In the genomic region with DNA sequence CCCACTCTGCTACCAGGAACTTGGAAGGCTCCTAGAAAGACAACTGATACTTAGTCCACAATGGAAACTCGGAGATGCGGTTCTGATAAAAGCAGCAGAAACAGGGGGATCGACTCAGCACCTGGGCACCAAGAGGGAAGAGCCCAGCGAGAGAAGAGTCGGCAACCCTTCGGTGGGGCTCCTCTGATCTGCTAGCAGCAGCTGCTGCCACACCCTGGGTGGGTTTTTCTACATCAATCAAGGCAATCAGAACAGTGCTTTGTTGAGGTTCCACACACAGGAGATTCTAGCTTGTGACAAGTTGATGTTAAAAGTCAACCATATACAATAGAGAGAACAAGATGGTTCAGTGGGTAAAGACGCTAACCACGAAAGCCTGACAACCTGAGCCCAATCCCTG, we compare ENCODE assay signal across 25 mouse cellular contexts.
DNase-seq lines count a peak whose midpoint lies in the region; ATAC-seq and TF ChIP-seq lines count a peak whose summit lies in the region.
"Had no signal": no experiment of that assay in that cellular context is flagged by ENCODE, and none has a peak within 500 bp of the region (broad histone marks: within the 10 kb centered on the region; RNA-seq: fewer than 3 reads in every experiment).

No protein-coding gene starts in this region.

- no peak for ATAC-seq in stomach, postnatal 0 days (ENCODE audit: low FRiP score, low TSS enrichment)
- ATAC-seq in intestine, embryonic 16.5 days: no peak
- ATAC-seq in megakaryocyte, adult 5-6 weeks (ENCODE audit: poor library complexity, severe bottlenecking): no peak
- ATAC-seq: forebrain, embryonic 13.5 days; hindbrain, embryonic 16.5 days; lung, postnatal 0 days; Patski had no signal

- no peak for TF ChIP-seq CTCF in stomach, postnatal 0 days (IDR thresholded peaks at IDR 0.05; ENCODE audit: low read depth)

- H3K27me3 ChIP-seq in stomach, postnatal 0 days (ENCODE audit: control insufficient read depth, insufficient read depth, low read length): no peaks in the 10 kb centered on the region
- H3K27me3 ChIP-seq in intestine, embryonic 16.5 days (replicated peaks; ENCODE audit: control insufficient read depth, insufficient read depth, low read length): no peaks in the 10 kb centered on the region
- H3K27me3 ChIP-seq: embryonic facial prominence, embryonic 15.5 days; forebrain, embryonic 13.5 days; heart, embryonic 15.5 days; liver, embryonic 13.5 days; neural tube, embryonic 12.5 days; Patski; stomach, embryonic 15.5 days had no signal

- no peaks in the 10 kb centered on the region for H3K36me3 ChIP-seq in stomach, postnatal 0 days (ENCODE audit: control insufficient read depth, insufficient read depth, low read length)
- no peaks in the 10 kb centered on the region for H3K36me3 ChIP-seq in intestine, embryonic 16.5 days (ENCODE audit: control insufficient read depth, insufficient read depth, low read length)
- H3K36me3 ChIP-seq: embryonic facial prominence, embryonic 10.5 days; embryonic facial prominence, embryonic 15.5 days; heart, embryonic 15.5 days; liver, embryonic 13.5 days; neural tube, embryonic 12.5 days; stomach, embryonic 15.5 days had no signal

- no peak for TF ChIP-seq EP300 in stomach, postnatal 0 days (optimal IDR thresholded peaks at IDR 0.05)

- no peak overlapping the region for H3K4me2 ChIP-seq in stomach, postnatal 0 days (replicated peaks; ENCODE audit: low read depth)
- no peak overlapping the region for H3K4me2 ChIP-seq in intestine, embryonic 16.5 days (ENCODE audit: low read depth, low read length)
- H3K4me2 ChIP-seq: embryonic facial prominence, embryonic 15.5 days; forebrain, embryonic 13.5 days; heart, embryonic 15.5 days; liver, embryonic 13.5 days; neural tube, embryonic 12.5 days; stomach, embryonic 15.5 days had no signal

- H3K27ac ChIP-seq in stomach, postnatal 0 days (replicated peaks): no peak overlapping the region
- H3K27ac ChIP-seq in intestine, embryonic 16.5 days (ENCODE audit: low read length): no peak overlapping the region
- H3K27ac ChIP-seq: embryonic facial prominence, embryonic 10.5 days; embryonic facial prominence, embryonic 15.5 days; forebrain, embryonic 13.5 days; heart, embryonic 15.5 days; liver, embryonic 13.5 days; neural tube, embryonic 12.5 days; stomach, embryonic 15.5 days had no signal

- WGBS in stomach, postnatal 0 days: 82% methylated on average over 8 of the region's 8 CpGs
- WGBS in intestine, embryonic 16.5 days: 88% methylated on average over 8 of the region's 8 CpGs

- no peaks in the 10 kb centered on the region for H3K4me1 ChIP-seq in stomach, postnatal 0 days (replicated peaks; ENCODE audit: control insufficient read depth, insufficient read depth)
- H3K4me1 ChIP-seq in intestine, embryonic 16.5 days (ENCODE audit: control insufficient read depth, insufficient read depth, low read length): no peaks in the 10 kb centered on the region
- H3K4me1 ChIP-seq: embryonic facial prominence, embryonic 10.5 days; forebrain, embryonic 13.5 days; liver, embryonic 13.5 days; neural tube, embryonic 12.5 days; stomach, embryonic 15.5 days had no signal

- DNase-seq in spleen, postnatal 36 days (ENCODE audit: low spot score in 2 of 2): peak; percentile 6 to 7
- DNase-seq in spleen, adult 12 weeks (ENCODE audit: low spot score): no peak
- DNase-seq in stomach, postnatal 0 days (ENCODE audit: low spot score): peak; percentile 2
- peak; percentile 78 for DNase-seq in thymus, postnatal 14 days
- no peak for DNase-seq in liver
- DNase-seq: cerebellum, adult 2 months; cerebellum, postnatal 25 days; gastrocnemius, postnatal 10 days; kidney, postnatal 4 days; layer of hippocampus, postnatal 36 days; left cerebral cortex, postnatal 4 days; liver, embryonic 13.5 days; lung, adult 18-20 months; midbrain, embryonic 14.5 days had no signal

- H3K4me3 ChIP-seq in stomach, postnatal 0 days (ENCODE audit: low read depth, low read length): no peak overlapping the region
- no peak overlapping the region for H3K4me3 ChIP-seq in intestine, embryonic 16.5 days (ENCODE audit: low read length)
- H3K4me3 ChIP-seq: embryonic facial prominence, embryonic 10.5 days; embryonic facial prominence, embryonic 15.5 days; forebrain, embryonic 13.5 days; heart, embryonic 15.5 days; liver, embryonic 13.5 days; neural tube, embryonic 12.5 days; stomach, embryonic 15.5 days had no signal

- no peaks in the 10 kb centered on the region for H3K9me3 ChIP-seq in stomach, postnatal 0 days (ENCODE audit: control insufficient read depth, low read length)
- no peaks in the 10 kb centered on the region for H3K9me3 ChIP-seq in intestine, embryonic 16.5 days (ENCODE audit: control insufficient read depth, low read length)
- H3K9me3 ChIP-seq: embryonic facial prominence, embryonic 10.5 days; embryonic facial prominence, embryonic 15.5 days; forebrain, embryonic 13.5 days; heart, embryonic 15.5 days; liver, embryonic 13.5 days; neural tube, embryonic 12.5 days; stomach, embryonic 15.5 days had no signal

- H3K9ac ChIP-seq in stomach, postnatal 0 days (ENCODE audit: low read length): no peak overlapping the region
- H3K9ac ChIP-seq in intestine, embryonic 16.5 days (ENCODE audit: low read depth, low read length): no peak overlapping the region
- H3K9ac ChIP-seq: embryonic facial prominence, embryonic 15.5 days; forebrain, embryonic 13.5 days; heart, embryonic 15.5 days; liver, embryonic 13.5 days; neural tube, embryonic 12.5 days; stomach, embryonic 15.5 days had no signal

Comparison
In these comparisons a context has a peak if more than half of its experiments do, and no peak if none do; other contexts are left out.
1. DNase-seq: peak in spleen, postnatal 36 days (2 of 2), stomach, postnatal 0 days (single experiment) and thymus, postnatal 14 days (single experiment); none in spleen, adult 12 weeks (single experiment) and liver (single experiment).